ENCODE assay signal across 24 mouse cellular contexts in the genomic region with DNA sequence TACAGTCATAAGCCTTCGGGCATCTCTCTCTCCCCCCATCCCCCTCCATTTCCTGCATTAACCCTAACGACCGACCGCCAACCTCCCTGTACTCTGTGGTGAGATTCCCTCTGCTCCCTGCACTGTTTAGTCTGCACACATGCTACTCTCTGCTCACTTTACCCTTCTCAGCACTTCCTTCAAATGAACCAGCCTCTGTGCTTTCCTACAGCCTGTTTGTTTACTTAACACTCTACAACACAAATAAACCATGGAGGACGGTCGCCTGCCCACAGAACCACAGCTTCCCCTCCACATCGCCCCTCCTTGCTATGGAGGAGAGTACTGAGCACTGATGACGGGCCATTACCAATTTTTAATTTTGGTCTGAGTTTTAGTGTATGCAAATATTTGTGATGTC.
A peak's percentile ranks its signal among the peaks of the same experiment; 100 is the strongest.
DNase-seq lines count a peak whose midpoint lies in the region; ATAC-seq and TF ChIP-seq lines count a peak whose summit lies in the region.
"Had no signal": no experiment of that assay in that cellular context is flagged by ENCODE, and none has a peak within 500 bp of the region (broad histone marks: within the 10 kb centered on the region; RNA-seq: fewer than 3 reads in every experiment).

No protein-coding gene starts in this region.

- DNase-seq in embryo, embryonic 10.5 days (ENCODE audit: low spot score): peak; percentile 27
- no peak for DNase-seq in embryo, embryonic 9.5 days (ENCODE audit: extremely low spot score)
- DNase-seq in liver, embryonic 11.5 days (ENCODE audit: low spot score): no peak
- peak; percentile 33 for DNase-seq in embryonic facial prominence, embryonic 10.5 days (ENCODE audit: low spot score)
- DNase-seq in lung, postnatal 0 days (ENCODE audit: low spot score): peak; percentile 49
- DNase-seq in left cerebral cortex, postnatal 4 days: no peak
- DNase-seq in left cerebral cortex, adult 2 months (ENCODE audit: extremely low spot score in 1 of 2, low spot score in 2 of 2): no peak
- DNase-seq: adrenal gland, adult 8-10 months; cerebellum, adult 9-11 months; gastrocnemius, postnatal 25 days; kidney, postnatal 4 days; layer of hippocampus, adult 9-11 months; right cerebral cortex, postnatal 4 days had no signal

- 34% methylated on average over 8 of the region's 8 CpGs for WGBS in liver, embryonic 11.5 days
- 21% methylated on average over 8 of the region's 8 CpGs for WGBS in liver, embryonic 12.5 days (ENCODE audit: insufficient replicate concordance)
- WGBS in embryonic facial prominence, embryonic 10.5 days: 52% methylated on average over 8 of the region's 8 CpGs
- WGBS in lung, postnatal 0 days: 25% methylated on average over 8 of the region's 8 CpGs

- TF ChIP-seq EP300 in lung, postnatal 0 days (IDR thresholded peaks at IDR 0.05): no peak

- no peaks in the 10 kb centered on the region for H3K27me3 ChIP-seq in liver, embryonic 11.5 days (replicated peaks; ENCODE audit: control insufficient read depth, insufficient read depth, low read length)
- no peaks in the 10 kb centered on the region for H3K27me3 ChIP-seq in liver, embryonic 12.5 days (replicated peaks)
- no peaks in the 10 kb centered on the region for H3K27me3 ChIP-seq in embryonic facial prominence, embryonic 10.5 days (replicated peaks; ENCODE audit: low read depth, poor library complexity, severe bottlenecking)
- no peaks in the 10 kb centered on the region for H3K27me3 ChIP-seq in lung, postnatal 0 days (replicated peaks; ENCODE audit: insufficient read depth, low read length)
- H3K27me3 ChIP-seq: forebrain, embryonic 15.5 days; hindbrain, embryonic 13.5 days; intestine, embryonic 15.5 days; kidney, embryonic 15.5 days; limb, embryonic 13.5 days; liver, embryonic 15.5 days; megakaryocyte, embryonic 14.5 days; Patski had no signal

- no peak for TF ChIP-seq CTCF in lung, postnatal 0 days (IDR thresholded peaks at IDR 0.05)
- no peak for TF ChIP-seq CTCF in left cerebral cortex, adult 2 months (IDR thresholded peaks at IDR 0.05)

- H3K4me3 ChIP-seq in liver, embryonic 11.5 days (ENCODE audit: low read depth, low read length): no peak overlapping the region
- no peak overlapping the region for H3K4me3 ChIP-seq in liver, embryonic 12.5 days
- H3K4me3 ChIP-seq in embryonic facial prominence, embryonic 10.5 days: no peak overlapping the region
- H3K4me3 ChIP-seq in lung, postnatal 0 days (ENCODE audit: low read depth, low read length): no peak overlapping the region
- no peak overlapping the region for H3K4me3 ChIP-seq in left cerebral cortex, adult 2 months
- H3K4me3 ChIP-seq: forebrain, embryonic 15.5 days; hindbrain, embryonic 13.5 days; intestine, embryonic 15.5 days; kidney, embryonic 15.5 days; limb, embryonic 13.5 days; liver, embryonic 15.5 days; megakaryocyte, embryonic 14.5 days had no signal

- peaks cover 7% of the 10 kb centered on the region; the same call in 1 of the 2 replicates for H3K4me1 ChIP-seq in liver, embryonic 11.5 days (replicated peaks; ENCODE audit: control insufficient read depth, insufficient read depth, low read length)
- H3K4me1 ChIP-seq in liver, embryonic 12.5 days: 0 out of 2 replicates have a peak, but pooled peaks cover 4% of the 10 kb centered on the region
- H3K4me1 ChIP-seq in embryonic facial prominence, embryonic 10.5 days: peaks cover 54% of the 10 kb centered on the region
- H3K4me1 ChIP-seq in lung, postnatal 0 days (ENCODE audit: insufficient read depth, low read depth, low read length): peaks cover 7% of the 10 kb centered on the region; the same call in 1 of the 2 replicates
- H3K4me1 ChIP-seq: intestine, embryonic 15.5 days; liver, embryonic 15.5 days; megakaryocyte, embryonic 14.5 days had no signal

- no peak for ATAC-seq in liver, embryonic 11.5 days (replicated peaks; ENCODE audit: low FRiP score)
- no peak for ATAC-seq in liver, embryonic 12.5 days
- ATAC-seq in lung, postnatal 0 days: peak; percentile 71
- ATAC-seq: CD4-positive, CD25-positive, alpha-beta regulatory T cell, adult 4 months; forebrain, embryonic 15.5 days; intestine, embryonic 15.5 days; midbrain, embryonic 16.5 days; Patski had no signal

- H3K4me2 ChIP-seq in liver, embryonic 11.5 days: no peak overlapping the region
- no peak overlapping the region for H3K4me2 ChIP-seq in liver, embryonic 12.5 days
- no peak overlapping the region for H3K4me2 ChIP-seq in lung, postnatal 0 days (replicated peaks; ENCODE audit: low read depth, low read length)
- H3K4me2 ChIP-seq: forebrain, embryonic 15.5 days; hindbrain, embryonic 13.5 days; intestine, embryonic 15.5 days; kidney, embryonic 15.5 days; liver, embryonic 15.5 days had no signal

- H3K9me3 ChIP-seq in liver, embryonic 11.5 days (ENCODE audit: control insufficient read depth, low read length): no peaks in the 10 kb centered on the region
- no peaks in the 10 kb centered on the region for H3K9me3 ChIP-seq in liver, embryonic 12.5 days (replicated peaks)
- no peaks in the 10 kb centered on the region for H3K9me3 ChIP-seq in embryonic facial prominence, embryonic 10.5 days
- H3K9me3 ChIP-seq in lung, postnatal 0 days (ENCODE audit: low read length): no peaks in the 10 kb centered on the region
- H3K9me3 ChIP-seq: forebrain, embryonic 15.5 days; hindbrain, embryonic 13.5 days; intestine, embryonic 15.5 days; kidney, embryonic 15.5 days; limb, embryonic 13.5 days; liver, embryonic 15.5 days had no signal

- no peak overlapping the region for H3K9ac ChIP-seq in liver, embryonic 11.5 days (ENCODE audit: low read depth, low read length)
- H3K9ac ChIP-seq in liver, embryonic 12.5 days: no peak overlapping the region
- no peak overlapping the region for H3K9ac ChIP-seq in lung, postnatal 0 days (replicated peaks; ENCODE audit: low read depth)
- H3K9ac ChIP-seq: forebrain, embryonic 15.5 days; hindbrain, embryonic 13.5 days; intestine, embryonic 15.5 days; kidney, embryonic 15.5 days; limb, embryonic 13.5 days; liver, embryonic 15.5 days had no signal

- peak overlapping the region; percentile 7; the same call in 1 of the 2 replicates for H3K27ac ChIP-seq in liver, embryonic 11.5 days (ENCODE audit: low read depth, low read length)
- no peak overlapping the region for H3K27ac ChIP-seq in liver, embryonic 12.5 days
- peak overlapping the region; percentile 61 for H3K27ac ChIP-seq in embryonic facial prominence, embryonic 10.5 days (replicated peaks)
- H3K27ac ChIP-seq in lung, postnatal 0 days (ENCODE audit: low read length): no peak overlapping the region
- no peak overlapping the region for H3K27ac ChIP-seq in left cerebral cortex, adult 2 months
- H3K27ac ChIP-seq: forebrain, embryonic 15.5 days; hindbrain, embryonic 13.5 days; intestine, embryonic 15.5 days; kidney, embryonic 15.5 days; limb, embryonic 13.5 days; liver, embryonic 15.5 days had no signal

- intact Hi-C loops in left cerebral cortex, postnatal 4 days (cut with DNase I): no loop called here
- intact Hi-C loops in left cerebral cortex, adult 2 months (cut with DNase I): no loop called here

- H3K36me3 ChIP-seq in liver, embryonic 11.5 days (ENCODE audit: control insufficient read depth, insufficient read depth, low read length): no peaks in the 10 kb centered on the region
- H3K36me3 ChIP-seq in liver, embryonic 12.5 days: no peaks in the 10 kb centered on the region
- no peaks in the 10 kb centered on the region for H3K36me3 ChIP-seq in embryonic facial prominence, embryonic 10.5 days (replicated peaks)
- no peaks in the 10 kb centered on the region for H3K36me3 ChIP-seq in lung, postnatal 0 days (ENCODE audit: insufficient read depth, low read length)
- H3K36me3 ChIP-seq: forebrain, embryonic 15.5 days; hindbrain, embryonic 13.5 days; intestine, embryonic 15.5 days; liver, embryonic 15.5 days had no signal

Comparison
In these comparisons a context has a peak if more than half of its experiments do, and no peak if none do; other contexts are left out.
1. DNase-seq: peak in embryo, embryonic 10.5 days (single experiment), embryonic facial prominence, embryonic 10.5 days (single experiment) and lung, postnatal 0 days (single experiment); none in embryo, embryonic 9.5 days (single experiment), liver, embryonic 11.5 days (single experiment), left cerebral cortex, postnatal 4 days (single experiment) and left cerebral cortex, adult 2 months (0 of 2).
2. H3K27ac ChIP-seq: peak in liver, embryonic 11.5 days (single experiment) and embryonic facial prominence, embryonic 10.5 days (single experiment); none in liver, embryonic 12.5 days (single experiment), lung, postnatal 0 days (single experiment) and left cerebral cortex, adult 2 months (single experiment).